8 mouse cellular contexts compared by ENCODE assay signal in the genomic region with DNA sequence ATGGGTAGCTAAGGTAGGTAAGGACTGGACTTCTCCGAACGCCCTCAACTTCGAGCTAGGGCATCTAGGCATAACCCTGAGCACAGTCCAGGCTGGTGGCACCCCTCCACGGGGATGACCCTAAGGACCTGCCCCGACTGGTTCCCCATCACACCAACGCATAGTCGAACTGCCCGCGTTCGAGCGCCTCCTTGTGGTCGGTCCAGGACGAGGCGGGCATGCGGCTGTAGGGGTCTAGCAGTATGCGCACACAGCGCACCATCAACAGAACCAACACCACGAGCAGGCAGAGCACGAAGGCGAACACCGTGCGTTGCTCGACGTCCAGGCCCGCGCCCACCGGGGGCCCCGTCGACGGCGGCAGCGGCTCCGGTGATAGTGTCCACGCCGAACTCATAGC. TPM values are rescaled to one million over a fixed set of nuclear protein-coding genes. Genes with fewer than 3 reads are reported as not detected.
DNase-seq lines count a peak whose midpoint lies in the region; ATAC-seq and TF ChIP-seq lines count a peak whose summit lies in the region.

No protein-coding gene starts in this region.

- no peaks in the 10 kb centered on the region for H3K27me3 ChIP-seq in heart, embryonic 14.5 days (ENCODE audit: control insufficient read depth, insufficient read depth, low read length)
- no peaks in the 10 kb centered on the region for H3K27me3 ChIP-seq in liver, postnatal 0 days (ENCODE audit: insufficient read depth, low read length)
- no peaks in the 10 kb centered on the region for H3K27me3 ChIP-seq in neural tube, embryonic 12.5 days (replicated peaks)
- H3K27me3 ChIP-seq in stomach, postnatal 0 days (ENCODE audit: control insufficient read depth, insufficient read depth, low read length), result no peaks in the 10 kb centered on the region

- peak; percentile 75 for DNase-seq in kidney, postnatal 14 days
- peak; percentile 85 for DNase-seq in liver, postnatal 0 days
- DNase-seq in stomach, postnatal 0 days (ENCODE audit: low spot score), result peak; percentile 84

- TF ChIP-seq EP300 in liver, postnatal 0 days (IDR thresholded peaks at IDR 0.05; ENCODE audit: low read depth), result no peak
- TF ChIP-seq EP300 in stomach, postnatal 0 days (optimal IDR thresholded peaks at IDR 0.05), result no peak

- 0 out of 2 replicates have a peak, but pooled peaks have one; percentile 12 for TF ChIP-seq POLR2A in bone marrow, adult 2 months (IDR thresholded peaks at IDR 0.05; ENCODE audit: borderline replicate concordance, control insufficient read depth, low read depth, low read length)
- TF ChIP-seq POLR2A in embryonic fibroblast, embryonic 13.5 days (IDR thresholded peaks at IDR 0.05; ENCODE audit: low read depth, low read length), result no peak; the same call in none of the 2 replicates

- H3K9ac ChIP-seq in heart, embryonic 14.5 days (ENCODE audit: low read length), result peak overlapping the region; percentile 83
- peak overlapping the region; percentile 62 for H3K9ac ChIP-seq in liver, postnatal 0 days (replicated peaks)
- peak overlapping the region; percentile 92 for H3K9ac ChIP-seq in neural tube, embryonic 12.5 days
- H3K9ac ChIP-seq in stomach, postnatal 0 days (ENCODE audit: low read length), result peak overlapping the region; percentile 67

- H3K4me2 ChIP-seq in heart, embryonic 14.5 days (ENCODE audit: low read length), result peak overlapping the region; percentile 98
- peak overlapping the region; percentile 100 for H3K4me2 ChIP-seq in liver, postnatal 0 days (ENCODE audit: low read depth, low read length)
- peak overlapping the region; percentile 78 for H3K4me2 ChIP-seq in neural tube, embryonic 12.5 days (replicated peaks)
- H3K4me2 ChIP-seq in stomach, postnatal 0 days (replicated peaks; ENCODE audit: low read depth), result peak overlapping the region; percentile 94

- H3K4me3 ChIP-seq in bone marrow, adult 2 months (replicated peaks; ENCODE audit: control insufficient read depth, low read depth, low read length), result peak overlapping the region; percentile 45
- peak overlapping the region; percentile 63 for H3K4me3 ChIP-seq in embryonic fibroblast, embryonic 13.5 days (ENCODE audit: insufficient read depth, low read length)
- H3K4me3 ChIP-seq in heart, embryonic 14.5 days (ENCODE audit: control insufficient read depth in 1 of 2, insufficient read depth in 1 of 2, low read depth in 1 of 2, low read length in 2 of 2), result peak overlapping the region; percentile 77 to 83
- peak overlapping the region; percentile 61 for H3K4me3 ChIP-seq in liver, postnatal 0 days (ENCODE audit: low read depth, low read length)
- peak overlapping the region; percentile 86 for H3K4me3 ChIP-seq in neural tube, embryonic 12.5 days
- peak overlapping the region; percentile 62 for H3K4me3 ChIP-seq in stomach, postnatal 0 days (ENCODE audit: low read depth, low read length)

- peak; percentile 90 for TF ChIP-seq CTCF in bone marrow, adult 2 months (IDR thresholded peaks at IDR 0.05; ENCODE audit: control insufficient read depth, insufficient read depth, low read length)
- peak; percentile 92 for TF ChIP-seq CTCF in embryonic fibroblast, embryonic 13.5 days (IDR thresholded peaks at IDR 0.05; ENCODE audit: borderline replicate concordance, insufficient read depth, low read length)
- TF ChIP-seq CTCF in liver, postnatal 0 days (IDR thresholded peaks at IDR 0.05; ENCODE audit: low read depth), result peak; percentile 94
- TF ChIP-seq CTCF in stomach, postnatal 0 days (IDR thresholded peaks at IDR 0.05; ENCODE audit: low read depth), result peak; percentile 94

- H3K27ac ChIP-seq in bone marrow, adult 2 months (ENCODE audit: control insufficient read depth, insufficient read depth, low read depth, low read length, poor library complexity), result no peak overlapping the region; the same call in 1 of the 2 replicates
- H3K27ac ChIP-seq in embryonic fibroblast, embryonic 13.5 days (ENCODE audit: insufficient read depth, low read length), result peak overlapping the region; percentile 29; the same call in 1 of the 2 replicates
- H3K27ac ChIP-seq in heart, embryonic 14.5 days (replicated peaks in 1 of 2; ENCODE audit: control insufficient read depth in 1 of 2, insufficient read depth in 1 of 2, low read depth in 2 of 2, low read length in 2 of 2), result no peak overlapping the region
- H3K27ac ChIP-seq in liver, postnatal 0 days (ENCODE audit: low read depth), result no peak overlapping the region
- H3K27ac ChIP-seq in neural tube, embryonic 12.5 days, result peak overlapping the region; percentile 89
- H3K27ac ChIP-seq in stomach, postnatal 0 days (replicated peaks), result peak overlapping the region; percentile 61

- peaks cover 67% of the 10 kb centered on the region for H3K36me3 ChIP-seq in heart, embryonic 14.5 days (ENCODE audit: control insufficient read depth, insufficient read depth, low read length)
- H3K36me3 ChIP-seq in liver, postnatal 0 days (replicated peaks; ENCODE audit: insufficient read depth, low read length), result peaks cover 33% of the 10 kb centered on the region
- H3K36me3 ChIP-seq in neural tube, embryonic 12.5 days, result peaks cover 59% of the 10 kb centered on the region
- peaks cover 21% of the 10 kb centered on the region for H3K36me3 ChIP-seq in stomach, postnatal 0 days (ENCODE audit: control insufficient read depth, insufficient read depth, low read length)

- WGBS in bone marrow, adult 2 months, result 5% methylated on average over 35 of the region's 35 CpGs
- WGBS in heart, embryonic 14.5 days, result 3% methylated on average over 34 of the region's 35 CpGs
- WGBS in liver, postnatal 0 days (ENCODE audit: insufficient replicate concordance), result 7% methylated on average over 34 of the region's 35 CpGs
- 2% methylated on average over 35 of the region's 35 CpGs for WGBS in neural tube, embryonic 12.5 days
- 4% methylated on average over 35 of the region's 35 CpGs for WGBS in stomach, postnatal 0 days

- peak; percentile 37 for ATAC-seq in CD4-positive, CD25-positive, alpha-beta regulatory T cell, adult 4 months
- peak; percentile 46; the same call in 1 of the 2 replicates for ATAC-seq in heart, embryonic 14.5 days (ENCODE audit: insufficient number of reproducible peaks, insufficient read depth, low FRiP score, low read depth)
- ATAC-seq in liver, postnatal 0 days, result peak; percentile 57
- ATAC-seq in neural tube, embryonic 12.5 days (ENCODE audit: low FRiP score, low read depth), result peak; percentile 77
- ATAC-seq in stomach, postnatal 0 days (ENCODE audit: low FRiP score, low TSS enrichment), result peak; percentile 62

- H3K4me1 ChIP-seq in bone marrow, adult 2 months (ENCODE audit: control insufficient read depth, insufficient read depth, low read length), result peaks cover 2% of the 10 kb centered on the region; the same call in 1 of the 2 replicates
- peaks cover 10% of the 10 kb centered on the region for H3K4me1 ChIP-seq in embryonic fibroblast, embryonic 13.5 days (ENCODE audit: control insufficient read depth, insufficient read depth, low read length)
- H3K4me1 ChIP-seq in heart, embryonic 14.5 days (ENCODE audit: control insufficient read depth in 2 of 2, insufficient read depth in 2 of 2, low read length in 2 of 2), result peaks cover 11 to 20% of the 10 kb centered on the region in 2 experiments
- H3K4me1 ChIP-seq in liver, postnatal 0 days (ENCODE audit: insufficient read depth), result peaks cover 23% of the 10 kb centered on the region
- peaks cover 40% of the 10 kb centered on the region for H3K4me1 ChIP-seq in neural tube, embryonic 12.5 days
- H3K4me1 ChIP-seq in stomach, postnatal 0 days (replicated peaks; ENCODE audit: control insufficient read depth, insufficient read depth), result no peaks in the 10 kb centered on the region; the same call in 1 of the 2 replicates

- H3K9me3 ChIP-seq in heart, embryonic 14.5 days (ENCODE audit: control insufficient read depth, low read length), result no peaks in the 10 kb centered on the region
- no peaks in the 10 kb centered on the region for H3K9me3 ChIP-seq in liver, postnatal 0 days (ENCODE audit: low read length)
- no peaks in the 10 kb centered on the region for H3K9me3 ChIP-seq in neural tube, embryonic 12.5 days
- H3K9me3 ChIP-seq in stomach, postnatal 0 days (ENCODE audit: control insufficient read depth, low read length), result no peaks in the 10 kb centered on the region

RNA-seq across cellular contexts. Expression of a gene that starts 0.8 kb away (rescaled TPM):
- not detected for polyA plus RNA-seq in CD4-positive, CD25-positive, alpha-beta regulatory T cell, adult 4 months (2017; shearing (Covaris generic))
- 3.8 TPM in 1 of 2 replicates, not detected in the other for polyA plus RNA-seq in bone marrow, adult 2 months (2011; ENCODE audit: insufficient read depth, insufficient read length, low replicate concordance, missing spikeins)
- polyA plus RNA-seq in embryonic fibroblast, embryonic 13.5 days (2011; ENCODE audit: insufficient read length, low read depth, missing spikeins), result 56.7 and 63.9 TPM in 2 replicates
- 20.9 and 29.4 TPM in 2 replicates for polyA plus RNA-seq in heart, embryonic 14.5 days (2014; fragmentation: Nextera tagmentation; extraction: Ambion mirVana)
- polyA plus RNA-seq in liver, postnatal 0 days (2015; fragmentation: Nextera tagmentation; extraction: Ambion mirVana), result 1.6 and 2.0 TPM in 2 replicates
- 209 and 218 TPM in 2 replicates for polyA plus RNA-seq in neural tube, embryonic 12.5 days (2016; fragmentation: Nextera tagmentation; extraction: Ambion mirVana)
- 43.9 and 53.1 TPM in 2 replicates for polyA plus RNA-seq in stomach, postnatal 0 days (2015; fragmentation: Nextera tagmentation; extraction: Ambion mirVana)

RNA-seq across cellular contexts. Expression of a gene that starts 5.4 kb away (rescaled TPM):
- 10 to 100 TPM; 12.8 TPM for polyA plus RNA-seq in CD4-positive, CD25-positive, alpha-beta regulatory T cell, adult 4 months (2017; shearing (Covaris generic))
- 6.0 and 14.2 TPM in 2 replicates for polyA plus RNA-seq in bone marrow, adult 2 months (2011; ENCODE audit: insufficient read depth, insufficient read length, low replicate concordance, missing spikeins)
- 29.0 and 29.3 TPM in 2 replicates for polyA plus RNA-seq in embryonic fibroblast, embryonic 13.5 days (2011; ENCODE audit: insufficient read length, low read depth, missing spikeins)
- polyA plus RNA-seq in heart, embryonic 14.5 days (2014; fragmentation: Nextera tagmentation; extraction: Ambion mirVana), result 39.8 and 46.2 TPM in 2 replicates
- polyA plus RNA-seq in liver, postnatal 0 days (2015; fragmentation: Nextera tagmentation; extraction: Ambion mirVana), result 12.6 and 13.7 TPM in 2 replicates
- polyA plus RNA-seq in neural tube, embryonic 12.5 days (2016; fragmentation: Nextera tagmentation; extraction: Ambion mirVana), result 60.6 and 63.2 TPM in 2 replicates
- polyA plus RNA-seq in stomach, postnatal 0 days (2015; fragmentation: Nextera tagmentation; extraction: Ambion mirVana), result 33.8 and 35.6 TPM in 2 replicates

RNA-seq across cellular contexts. Expression of a gene that starts 10.2 kb away (rescaled TPM):
- polyA plus RNA-seq in CD4-positive, CD25-positive, alpha-beta regulatory T cell, adult 4 months (2017; shearing (Covaris generic)), result 1 to 10 TPM; 7.2 to 9.6 TPM
- 12.4 and 16.3 TPM in 2 replicates for polyA plus RNA-seq in bone marrow, adult 2 months (2011; ENCODE audit: insufficient read depth, insufficient read length, low replicate concordance, missing spikeins)
- 6.0 and 10.8 TPM in 2 replicates for polyA plus RNA-seq in embryonic fibroblast, embryonic 13.5 days (2011; ENCODE audit: insufficient read length, low read depth, missing spikeins)
- polyA plus RNA-seq in heart, embryonic 14.5 days (2014; fragmentation: Nextera tagmentation; extraction: Ambion mirVana), result 2.5 and 2.6 TPM in 2 replicates
- polyA plus RNA-seq in liver, postnatal 0 days (2015; fragmentation: Nextera tagmentation; extraction: Ambion mirVana), result 0.97 and 2.3 TPM in 2 replicates
- 5.4 and 8.1 TPM in 2 replicates for polyA plus RNA-seq in neural tube, embryonic 12.5 days (2016; fragmentation: Nextera tagmentation; extraction: Ambion mirVana)
- polyA plus RNA-seq in stomach, postnatal 0 days (2015; fragmentation: Nextera tagmentation; extraction: Ambion mirVana), result 1.1 and 1.7 TPM in 2 replicates

RNA-seq across cellular contexts. Expression of a gene that starts 17.5 kb away (rescaled TPM):
- polyA plus RNA-seq in CD4-positive, CD25-positive, alpha-beta regulatory T cell, adult 4 months (2017; shearing (Covaris generic)), result 100 to 1,000 TPM in 1 of 2 experiments, 10 to 100 TPM in 1; 75.2 to 122 TPM
- polyA plus RNA-seq in bone marrow, adult 2 months (2011; ENCODE audit: insufficient read depth, insufficient read length, low replicate concordance, missing spikeins), result 46.5 and 48.3 TPM in 2 replicates
- 62.9 and 73.5 TPM in 2 replicates for polyA plus RNA-seq in embryonic fibroblast, embryonic 13.5 days (2011; ENCODE audit: insufficient read length, low read depth, missing spikeins)
- 77.6 and 85.0 TPM in 2 replicates for polyA plus RNA-seq in heart, embryonic 14.5 days (2014; fragmentation: Nextera tagmentation; extraction: Ambion mirVana)
- polyA plus RNA-seq in liver, postnatal 0 days (2015; fragmentation: Nextera tagmentation; extraction: Ambion mirVana), result 28.1 and 30.8 TPM in 2 replicates
- polyA plus RNA-seq in neural tube, embryonic 12.5 days (2016; fragmentation: Nextera tagmentation; extraction: Ambion mirVana), result 44.9 and 53.2 TPM in 2 replicates
- 37.8 and 38.4 TPM in 2 replicates for polyA plus RNA-seq in stomach, postnatal 0 days (2015; fragmentation: Nextera tagmentation; extraction: Ambion mirVana)

RNA-seq across cellular contexts. Expression of a gene that starts 19.6 kb away (rescaled TPM):
- polyA plus RNA-seq in CD4-positive, CD25-positive, alpha-beta regulatory T cell, adult 4 months (2017; shearing (Covaris generic)), result under 1 TPM in 1 of 2 experiments, not detected in 1; 0.46 TPM
- 1.3 TPM in 1 of 2 replicates, not detected in the other for polyA plus RNA-seq in bone marrow, adult 2 months (2011; ENCODE audit: insufficient read depth, insufficient read length, low replicate concordance, missing spikeins)
- polyA plus RNA-seq in embryonic fibroblast, embryonic 13.5 days (2011; ENCODE audit: insufficient read length, low read depth, missing spikeins), result 0.40 and 0.60 TPM in 2 replicates
- polyA plus RNA-seq in heart, embryonic 14.5 days (2014; fragmentation: Nextera tagmentation; extraction: Ambion mirVana), result 0.22 and 0.53 TPM in 2 replicates
- 0.12 TPM in 1 of 2 replicates, not detected in the other for polyA plus RNA-seq in liver, postnatal 0 days (2015; fragmentation: Nextera tagmentation; extraction: Ambion mirVana)
- 1.2 and 1.5 TPM in 2 replicates for polyA plus RNA-seq in neural tube, embryonic 12.5 days (2016; fragmentation: Nextera tagmentation; extraction: Ambion mirVana)
- 0.42 and 0.56 TPM in 2 replicates for polyA plus RNA-seq in stomach, postnatal 0 days (2015; fragmentation: Nextera tagmentation; extraction: Ambion mirVana)

Comparison
In these comparisons a context has a peak if more than half of its experiments do, and no peak if none do; other contexts are left out.
1. H3K27ac ChIP-seq: peak in embryonic fibroblast, embryonic 13.5 days (single experiment), neural tube, embryonic 12.5 days (single experiment) and stomach, postnatal 0 days (single experiment); none in bone marrow, adult 2 months (single experiment), heart, embryonic 14.5 days (0 of 2) and liver, postnatal 0 days (single experiment).
2. Peak in every context shown above with its lines, with median percentiles within 50 percentile points of each other: ATAC-seq, H3K4me3 ChIP-seq, CTCF ChIP-seq, H3K4me2 ChIP-seq, H3K9ac ChIP-seq and DNase-seq.